Mouse (Mus musculus) erythroblast, embryonic 14.5 days (primary cell): ENCODE results near the gene Icam5. TPM values are rescaled to one million over a fixed set of nuclear protein-coding genes. Genes with fewer than 3 reads are reported as not detected.

Experiments
- H3K27me3 ChIP-seq: 2 replicates; pipeline ENCODE4 v1.6.1; 2012; ENCODE audit warnings: inconsistent platforms; ENCODE audit not compliant: control insufficient read depth
- H3K36me3 ChIP-seq: 2 replicates; pipeline ENCODE4 v1.6.1; 2012; ENCODE audit warnings: mild to moderate bottlenecking, inconsistent platforms; ENCODE audit not compliant: control insufficient read depth
- H3K4me1 ChIP-seq: 2 replicates; pipeline ENCODE4 v1.6.1; 2012; ENCODE audit warnings: inconsistent platforms; ENCODE audit not compliant: control insufficient read depth
- H3K4me3 ChIP-seq: replicated peaks from 2 replicates; pipeline ENCODE3; 2012; ENCODE audit warnings: moderate library complexity, mild to moderate bottlenecking, inconsistent platforms
- H3K9me3 ChIP-seq: 2 replicates; pipeline ENCODE4 v1.6.1; 2012; ENCODE audit warnings: low read length, inconsistent platforms, mixed read lengths; ENCODE audit not compliant: control insufficient read depth
- GATA1 ChIP-seq: IDR thresholded peaks from 2 replicates; pipeline ENCODE4 v1.6.1; 2012; ENCODE audit warnings: low read length, inconsistent platforms, mixed read lengths
- TAL1 ChIP-seq: IDR thresholded peaks from 3 replicates; pipeline ENCODE4 v1.6.1; 2012; ENCODE audit warnings: low read length, inconsistent platforms, mixed read lengths
- polyA plus RNA-seq: library from polyadenylated mRNA; stranded (reverse); fragments of >175 nt; gene quantifications from 2 replicates; pipeline ENCODE4 v1.2.3, GENCODE M21; 2012

Icam5 gene
- polyA plus RNA-seq, 1 experiment: 0.86 TPM

DNA sequence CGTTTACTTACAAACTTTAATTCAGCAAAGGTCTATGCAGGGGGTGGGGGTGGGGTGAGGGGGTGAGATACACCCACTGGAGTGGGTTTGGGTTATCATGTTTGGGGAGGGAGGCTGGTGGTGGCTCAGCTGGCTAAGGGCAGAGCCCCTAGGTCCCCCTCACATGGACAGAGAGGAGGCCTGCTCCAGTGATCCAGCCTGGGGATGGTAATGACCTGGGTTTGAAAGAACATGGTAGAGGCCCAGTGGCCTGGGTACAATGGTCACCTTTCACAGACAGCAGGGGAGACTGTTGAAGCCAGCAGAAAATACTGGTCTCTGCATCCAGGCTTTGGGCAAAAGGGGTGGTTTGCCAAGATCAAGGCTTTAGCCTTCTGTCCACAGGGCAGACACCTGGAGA is 42.3 kb downstream of the Icam5 start:
- Histone ChIP-seq H3K9me3 (no peaks in the 10 kb centered on the region), H3K4me1 (peaks cover 36% of the 10 kb centered on the region), H3K4me3 (no peak overlapping the region), H3K36me3 (peaks cover 77% of the 10 kb centered on the region), H3K27me3 (no peaks in the 10 kb centered on the region)
- TF ChIP-seq TAL1: no peak
- TF ChIP-seq GATA1: no peak

- H3K4me3 ChIP-seq: no peak overlapping the region
- no peak for TF ChIP-seq GATA1
- no peak for TF ChIP-seq TAL1
- peaks cover 33% of the 10 kb centered on the region for H3K4me1 ChIP-seq
- no peaks in the 10 kb centered on the region for H3K27me3 ChIP-seq
- H3K9me3 ChIP-seq: no peaks in the 10 kb centered on the region
- peaks cover 84% of the 10 kb centered on the region for H3K36me3 ChIP-seq
Observed at GRCm38 (mm10) chr9:21075625-21076024, 43.8 kb downstream of the Icam5 start.

GRCm38 (mm10) chr9:21081127-21081526 is 49.3 kb downstream of the Icam5 start:
- H3K4me3 ChIP-seq: no peak overlapping the region
- TF ChIP-seq TAL1 (no peak), GATA1 (no peak)
- H3K36me3 ChIP-seq: peaks cover 99% of the 10 kb centered on the region
- no peaks in the 10 kb centered on the region for H3K27me3 ChIP-seq
- peaks cover 36% of the 10 kb centered on the region for H3K4me1 ChIP-seq
- no peaks in the 10 kb centered on the region for H3K9me3 ChIP-seq

DNA sequence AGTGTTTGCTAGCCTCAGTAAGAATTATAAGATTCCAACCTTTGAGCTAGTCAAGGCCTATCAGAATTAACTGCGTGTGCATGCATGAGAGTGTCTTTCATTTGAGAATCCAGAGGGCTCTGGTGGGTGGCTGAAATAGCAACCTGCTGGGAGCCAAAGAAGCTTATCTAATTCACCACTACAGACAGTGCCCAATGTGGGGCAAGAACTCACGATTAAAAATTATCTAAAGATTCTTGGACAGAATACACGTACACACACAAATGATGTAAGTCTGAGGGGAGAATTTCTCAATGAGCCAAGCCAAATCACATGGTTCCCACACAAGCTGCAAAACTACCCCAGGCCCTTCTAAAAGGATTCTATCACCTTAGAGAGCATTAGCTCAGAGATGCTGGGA is 51.5 kb downstream of the Icam5 start:
- TF ChIP-seq TAL1 (no peak), GATA1 (no peak)
- Histone ChIP-seq H3K27me3 (no peaks in the 10 kb centered on the region), H3K36me3 (peaks cover 99% of the 10 kb centered on the region), H3K9me3 (no peaks in the 10 kb centered on the region), H3K4me3 (no peak overlapping the region), H3K4me1 (peaks cover 50% of the 10 kb centered on the region)

Other genes with a start within 250 kb of the Icam5 start
- gene Col5a3, start 217.0 kb upstream of the Icam5 start, polyA plus RNA-seq: not detected in 2 replicates
- not detected in 2 replicates for gene Rdh8, start 213.6 kb upstream of the Icam5 start, polyA plus RNA-seq
- 0.29 and 0.57 TPM in 2 replicates for gene A230050P20Rik, start 163.4 kb upstream of the Icam5 start, polyA plus RNA-seq
- 0.06 and 0.19 TPM in 2 replicates for gene Angptl6, start 152.3 kb upstream of the Icam5 start, polyA plus RNA-seq
- 14.9 and 16.4 TPM in 2 replicates for gene Ppan, start 143.9 kb upstream of the Icam5 start, polyA plus RNA-seq
- gene Eif3g, start 133.4 kb upstream of the Icam5 start, polyA plus RNA-seq: 46.8 and 55.3 TPM in 2 replicates
- 25.3 TPM in 2 replicates for gene Dnmt1, start 72.2 kb upstream of the Icam5 start, polyA plus RNA-seq
- 0.02 TPM in 2 replicates for gene S1pr2, start 55.3 kb upstream of the Icam5 start, polyA plus RNA-seq
- gene Mrpl4, start 29.3 kb upstream of the Icam5 start, polyA plus RNA-seq: 11.7 and 15.4 TPM in 2 replicates
- 0.04 and 0.11 TPM in 2 replicates for gene Icam1, start 16.1 kb upstream of the Icam5 start, polyA plus RNA-seq
- 105 and 134 TPM in 2 replicates for gene Icam4, start 2.7 kb upstream of the Icam5 start, polyA plus RNA-seq
- 1.4 and 1.9 TPM in 2 replicates for gene Zglp1, start 35.0 kb downstream of the Icam5 start, polyA plus RNA-seq
- 0.12 and 0.16 TPM in 2 replicates for gene Gm49373, start 41.0 kb downstream of the Icam5 start, polyA plus RNA-seq
- gene Fdx1l, start 41.5 kb downstream of the Icam5 start, polyA plus RNA-seq: 1.5 and 2.8 TPM in 2 replicates
- 11.6 and 15.1 TPM in 2 replicates for gene Gm38431, start 59.9 kb downstream of the Icam5 start, polyA plus RNA-seq
- 7.5 and 9.3 TPM in 2 replicates for gene Raver1, start 59.9 kb downstream of the Icam5 start, polyA plus RNA-seq
- 0.26 and 0.30 TPM in 2 replicates for gene Tyk2, start 99.2 kb downstream of the Icam5 start, polyA plus RNA-seq
- gene Cdc37, start 117.9 kb downstream of the Icam5 start, polyA plus RNA-seq: 12.7 and 17.4 TPM in 2 replicates
- gene Pde4a, start 133.6 kb downstream of the Icam5 start, polyA plus RNA-seq: 0.04 and 0.05 TPM in 2 replicates
- gene Keap1, start 207.3 kb downstream of the Icam5 start, polyA plus RNA-seq: 4.2 and 5.2 TPM in 2 replicates
- not detected in 2 replicates for gene S1pr5, start 216.4 kb downstream of the Icam5 start, polyA plus RNA-seq
- gene Atg4d, start 233.2 kb downstream of the Icam5 start, polyA plus RNA-seq: 25.4 and 30.2 TPM in 2 replicates